Mouse (Mus musculus): ENCODE measurements around the gene Scarf1. TPM values are rescaled to one million over a fixed set of nuclear protein-coding genes. Genes with fewer than 3 reads are reported as not detected.

Gene Scarf1
- total and polyA plus RNA-seq, 3 experiments = 0.24 to 0.90 (median 0.76) TPM

DNA sequence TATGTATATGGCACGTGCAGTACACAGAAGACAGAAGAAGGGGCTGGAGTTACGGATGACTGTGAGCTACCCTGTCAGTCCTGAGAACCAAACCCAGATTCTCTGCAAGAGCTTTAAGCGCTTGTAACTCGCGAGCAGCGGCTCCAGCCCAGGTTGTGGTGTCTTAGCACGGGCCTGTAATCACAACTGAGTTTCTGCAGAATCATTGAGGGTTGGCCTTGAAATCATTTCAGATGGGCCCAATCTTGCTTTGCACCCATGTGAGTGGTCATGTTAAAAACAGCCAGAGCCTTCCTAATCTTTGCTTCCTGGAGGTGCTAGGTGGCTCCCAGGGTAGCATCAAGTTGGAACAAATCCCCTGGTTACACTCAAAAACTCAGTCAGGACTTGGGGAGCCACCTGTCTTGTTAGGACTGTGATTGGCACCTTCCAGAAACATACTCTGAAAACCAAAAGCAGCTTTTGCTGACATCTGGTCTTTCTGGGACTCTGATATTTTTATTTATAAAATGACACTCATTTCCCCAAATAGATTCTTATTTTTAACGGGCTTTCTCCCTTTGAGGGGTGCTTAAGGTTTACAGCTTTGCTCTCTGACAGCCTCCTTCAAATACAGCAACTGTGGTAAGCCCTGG, 46.6 kb downstream of the Scarf1 start:
- Histone ChIP-seq H3K9ac (ENCODE audit: insufficient read depth, low read depth) (no peak overlapping the region), H3K4me1 (ENCODE audit: control insufficient read depth in 1 of 2, insufficient read depth in 2 of 2) (peaks cover 38 to 64% of the 10 kb centered on the region in 2 experiments), H3K4me3 (replicated peaks in 1 of 3; ENCODE audit: low read depth in 2 of 3, low read length in 2 of 3, poor library complexity in 1 of 3) (no peak overlapping the region), H3K79me2 (replicated peaks; ENCODE audit: control insufficient read depth, extremely low read depth, insufficient read depth, poor library complexity, severe bottlenecking) (no peaks in the 10 kb centered on the region), H3K27ac (ENCODE audit: insufficient read depth, low read depth) (no peak overlapping the region), H3K27me3 (replicated peaks) (no peaks in the 10 kb centered on the region), H3K36me3 (replicated peaks in 1 of 2; ENCODE audit: control insufficient read depth in 1 of 2, insufficient read depth in 1 of 2, low read length in 1 of 2) (peaks cover 0 to 26% of the 10 kb centered on the region in 2 experiments), H3K4me2 (ENCODE audit: insufficient read depth, low read depth, poor library complexity, severe bottlenecking) (no peak overlapping the region), H3K9me3 (replicated peaks; ENCODE audit: low read length) (peaks cover 6% of the 10 kb centered on the region)
- DNase-seq (ENCODE audit: extremely low read depth) = no peak
- dilution Hi-C loops (cut with MboI; ENCODE audit: extremely low pct_ligation_motif_present, extremely low pct_unique_long_range_greater_than_20kb, low sequenced_read_pairs) = no loop called here
- in situ Hi-C loops (cut with MboI; ENCODE audit: low pct_ligation_motif_present, low pct_unique_long_range_greater_than_20kb, low sequenced_read_pairs) = no loop called here
- TF ChIP-seq SIN3A (IDR thresholded peaks at IDR 0.05; ENCODE audit: low read length) (no peak), UBTF (IDR thresholded peaks at IDR 0.05; ENCODE audit: low read depth, low read length) (no peak)

DNA sequence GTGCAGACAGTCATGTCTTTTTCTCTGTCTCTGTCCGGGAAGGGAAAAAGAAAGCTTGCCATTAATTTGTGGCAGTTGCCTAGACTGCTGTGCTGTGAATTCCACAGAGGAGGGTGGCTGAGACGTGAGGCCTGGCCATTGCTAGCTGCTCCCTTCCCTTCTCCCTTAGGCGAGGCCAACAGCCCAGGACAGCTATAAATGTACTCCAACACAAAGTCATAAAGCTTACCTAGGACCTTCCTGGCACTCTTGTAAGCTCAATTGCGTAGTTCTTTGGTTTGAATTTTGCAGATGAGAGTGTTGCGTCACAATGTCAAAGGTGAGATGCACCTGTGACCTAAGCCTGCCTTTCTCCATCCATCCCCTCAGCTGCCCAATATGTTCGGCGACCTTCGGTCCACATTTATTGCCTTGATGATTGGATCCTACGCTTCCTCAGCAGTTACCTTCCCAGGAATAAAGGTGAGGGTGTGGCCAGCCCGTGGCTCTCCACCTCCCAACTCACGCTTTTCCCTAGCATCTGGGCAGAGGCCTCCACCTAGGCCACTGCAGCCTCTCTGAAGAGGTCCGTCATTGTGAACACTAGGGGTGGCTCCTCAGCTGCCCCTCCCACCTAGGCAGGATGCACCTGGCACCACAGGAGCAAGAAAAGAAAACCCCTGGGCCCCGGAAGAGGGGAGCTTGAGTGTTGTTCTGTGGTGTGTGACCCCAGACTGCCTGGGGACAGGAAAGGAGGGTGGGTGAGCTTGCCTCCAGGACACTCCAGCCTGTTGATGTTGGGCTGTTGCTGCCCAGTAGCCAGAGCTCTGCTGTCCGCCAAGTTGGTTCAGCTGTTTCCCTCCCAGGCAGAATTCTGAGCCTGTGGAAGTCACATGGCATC, 47.4 kb downstream of the Scarf1 start:
- Histone ChIP-seq H3K4me2 (ENCODE audit: insufficient read depth, low read depth, poor library complexity, severe bottlenecking) (peak overlapping the region; percentile 52), H3K9ac (ENCODE audit: insufficient read depth, low read depth) (peak overlapping the region; percentile 27), H3K9me3 (replicated peaks; ENCODE audit: low read length) (peaks cover 6% of the 10 kb centered on the region), H3K27me3 (replicated peaks) (no peaks in the 10 kb centered on the region), H3K36me3 (replicated peaks in 1 of 2; ENCODE audit: control insufficient read depth in 1 of 2, insufficient read depth in 1 of 2, low read length in 1 of 2) (peaks cover 0 to 31% of the 10 kb centered on the region in 2 experiments), H3K4me3 (replicated peaks in 1 of 3; ENCODE audit: low read depth in 2 of 3, low read length in 2 of 3, poor library complexity in 1 of 3) (peak overlapping the region in 2 of 3 experiments; percentile 12 to 28), H3K27ac (ENCODE audit: insufficient read depth, low read depth) (peak overlapping the region; percentile 68), H3K4me1 (ENCODE audit: control insufficient read depth in 1 of 2, insufficient read depth in 2 of 2) (peaks cover 43 to 72% of the 10 kb centered on the region in 2 experiments), H3K79me2 (replicated peaks; ENCODE audit: control insufficient read depth, extremely low read depth, insufficient read depth, poor library complexity, severe bottlenecking) (no peaks in the 10 kb centered on the region)
- peak; percentile 91 for DNase-seq (ENCODE audit: extremely low read depth)
- in situ Hi-C loops (cut with MboI; ENCODE audit: low pct_ligation_motif_present, low pct_unique_long_range_greater_than_20kb, low sequenced_read_pairs) (no loop called here), dilution Hi-C loops (cut with MboI; ENCODE audit: extremely low pct_ligation_motif_present, extremely low pct_unique_long_range_greater_than_20kb, low sequenced_read_pairs) (no loop called here)
- TF ChIP-seq ZC3H11A (IDR thresholded peaks at IDR 0.05; ENCODE audit: low read depth, low read length) = no peak
- TF ChIP-seq CHD1 (IDR thresholded peaks at IDR 0.05; ENCODE audit: low read depth, low read length) = peak; percentile 87; the same call in 1 of the 2 replicates
- peak; percentile 52; the same call in 1 of the 2 replicates for TF ChIP-seq POLR2AphosphoS2 (IDR thresholded peaks at IDR 0.05; ENCODE audit: low read depth, low read length)
- no peak for TF ChIP-seq E2F4 (IDR thresholded peaks at IDR 0.05; ENCODE audit: insufficient replicate concordance, low read depth, low read length)
- TF ChIP-seq CTCF (conservative IDR thresholded peaks at IDR 0.05 in 1 of 2, IDR thresholded peaks at IDR 0.05 in 1 of 2; ENCODE audit: low read depth in 2 of 2, low read length in 2 of 2) = no peak
- TF ChIP-seq POLR2A (IDR thresholded peaks at IDR 0.05; ENCODE audit: low read depth, low read length) = peak; percentile 70
- TF ChIP-seq ETS1 (conservative IDR thresholded peaks at IDR 0.05; ENCODE audit: low read depth, low read length) = peak; percentile 87
- peak; percentile 53; the same call in 1 of the 2 replicates for TF ChIP-seq MAFK (IDR thresholded peaks at IDR 0.05; ENCODE audit: insufficient replicate concordance, low read length)
- 0 out of 2 replicates have a peak, but pooled peaks have one; percentile 18 for TF ChIP-seq UBTF (IDR thresholded peaks at IDR 0.05; ENCODE audit: low read depth, low read length)
- peak; percentile 48 for TF ChIP-seq NRF1 (IDR thresholded peaks at IDR 0.05; ENCODE audit: low read depth, low read length)
- peak; percentile 53; the same call in 1 of the 2 replicates for TF ChIP-seq NELFE (IDR thresholded peaks at IDR 0.05; ENCODE audit: low read depth, low read length)
- no peak for TF ChIP-seq MAX (IDR thresholded peaks at IDR 0.05; ENCODE audit: low read length)
- no peak for TF ChIP-seq ZNF384 (IDR thresholded peaks at IDR 0.05; ENCODE audit: low read depth, low read length)
- peak; percentile 100 for TF ChIP-seq TCF12 (IDR thresholded peaks at IDR 0.05; ENCODE audit: low read depth, low read length)
- no peak for TF ChIP-seq USF1 (IDR thresholded peaks at IDR 0.05; ENCODE audit: low read depth, low read length)
- TF ChIP-seq USF2 (conservative IDR thresholded peaks at IDR 0.05; ENCODE audit: low read depth, low read length) = no peak
- TF ChIP-seq JUND (conservative IDR thresholded peaks at IDR 0.05; ENCODE audit: low read depth, low read length) = no peak
- TF ChIP-seq EP300 (IDR thresholded peaks at IDR 0.05; ENCODE audit: low read length) = peak; percentile 91
- peak; percentile 66 for TF ChIP-seq IRF4 (IDR thresholded peaks at IDR 0.05; ENCODE audit: low read depth, low read length)
- peak; percentile 59; the same call in 1 of the 2 replicates for TF ChIP-seq CHD2 (IDR thresholded peaks at IDR 0.05; ENCODE audit: low read length)
- peak; percentile 84 for TF ChIP-seq ZMIZ1 (IDR thresholded peaks at IDR 0.05; ENCODE audit: low read depth, low read length)
- no peak for TF ChIP-seq PAX5 (IDR thresholded peaks at IDR 0.05; ENCODE audit: low read length)
- TF ChIP-seq ZKSCAN1 (IDR thresholded peaks at IDR 0.05; ENCODE audit: borderline replicate concordance, low read depth, low read length) = no peak
- peak; percentile 6; the same call in 1 of the 2 replicates for TF ChIP-seq SMC3 (IDR thresholded peaks at IDR 0.05; ENCODE audit: low read depth, low read length)
- peak; percentile 89 for TF ChIP-seq SIN3A (IDR thresholded peaks at IDR 0.05; ENCODE audit: low read length)
- TF ChIP-seq ELF1 (IDR thresholded peaks at IDR 0.05; ENCODE audit: low read depth, low read length) = peak; percentile 86
- peak; percentile 57 for TF ChIP-seq HCFC1 (IDR thresholded peaks at IDR 0.05; ENCODE audit: low read depth, low read length)
- peak; percentile 78 for TF ChIP-seq BHLHE40 (IDR thresholded peaks at IDR 0.05; ENCODE audit: low read depth, low read length)
- TF ChIP-seq RCOR1 (conservative IDR thresholded peaks at IDR 0.05; ENCODE audit: low read depth, low read length) = peak; percentile 88
- no peak for TF ChIP-seq JUN (IDR thresholded peaks at IDR 0.05; ENCODE audit: insufficient read depth, low read depth, low read length)

All from CH12.LX (cell line).